ENCODE assay signal across 8 mouse cellular contexts in the genomic region with DNA sequence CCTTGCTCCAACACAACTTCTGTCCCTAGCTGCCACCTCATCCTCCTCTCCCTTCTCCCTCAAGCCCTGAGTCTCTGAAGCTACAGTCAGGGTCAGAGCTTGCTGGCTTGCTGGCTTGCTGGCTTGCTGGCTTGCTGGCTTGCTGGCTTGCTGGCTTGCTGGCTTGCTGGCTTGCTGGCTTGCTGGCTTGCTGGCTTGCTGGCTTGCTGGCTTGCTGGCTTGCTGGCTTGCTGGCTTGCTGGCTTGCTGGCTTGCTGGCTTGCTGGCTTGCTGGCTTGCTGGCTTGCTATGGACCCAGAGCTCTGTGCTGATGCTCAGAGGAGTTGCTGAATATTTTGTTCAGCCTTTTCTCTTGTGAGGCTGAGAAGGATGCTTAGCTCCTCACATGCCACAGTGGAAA.
DNase-seq lines count a peak whose midpoint lies in the region; TF ChIP-seq lines count a peak whose summit lies in the region.
"Not testable (repeated sequence)": the region's sequence is repeated elsewhere in the genome, so short reads cannot be mapped to it uniquely, and the experiment has no call there.

No protein-coding gene starts in this region.

- TF ChIP-seq POLR2A in olfactory bulb, adult 2 months (IDR thresholded peaks at IDR 0.05; ENCODE audit: insufficient read depth, low read depth, low read length), result not testable (repeated sequence)

- not testable (repeated sequence) for TF ChIP-seq CTCF in olfactory bulb, adult 2 months (IDR thresholded peaks at IDR 0.05; ENCODE audit: insufficient read depth, low read depth, low read length)

- DNase-seq in cerebellum, adult 11 months, result peak; percentile 38
- peak; percentile 52 to 58 for DNase-seq in cerebellum, adult 18-20 months
- peak; percentile 37 for DNase-seq in cerebellum, adult 8-10 months
- DNase-seq in cerebellum, adult 9-11 months, result peak; percentile 70
- DNase-seq in cerebellum, postnatal 14 days, result peak; percentile 52 to 65
- DNase-seq in cerebellum, postnatal 36 days, result peak; percentile 46 to 53
- DNase-seq in gastrocnemius, postnatal 25 days, result peak; percentile 10

- H3K4me1 ChIP-seq in olfactory bulb, adult 2 months (ENCODE audit: control insufficient read depth, insufficient read depth, low read length), result peaks cover 15% of the 10 kb centered on the region

- H3K27ac ChIP-seq in olfactory bulb, adult 2 months (ENCODE audit: insufficient read depth, low read depth, low read length), result 0 out of 2 replicates have a peak overlapping the region, but pooled peaks have one; percentile 6

- H3K4me3 ChIP-seq in olfactory bulb, adult 2 months (ENCODE audit: insufficient read depth, low read depth, low read length), result not testable (repeated sequence)

Comparison
In these comparisons a context has a peak if more than half of its experiments do, and no peak if none do; other contexts are left out.
1. DNase-seq: peak in every context shown above with its lines; median percentile 70 in cerebellum, adult 9-11 months; 58 in cerebellum, postnatal 14 days; 55 in cerebellum, adult 18-20 months; 50 in cerebellum, postnatal 36 days; 38 in cerebellum, adult 11 months; 37 in cerebellum, adult 8-10 months; 10 in gastrocnemius, postnatal 25 days.